Mouse (Mus musculus) hindbrain, postnatal 0 days (tissue): ENCODE results near the gene Ndufs5. TPM values are rescaled to one million over a fixed set of nuclear protein-coding genes. Genes with fewer than 3 reads are reported as not detected.

Experiments used
- ATAC-seq: fragments of 200-750 bp; cut with Nextera tagmentation; 2 replicates; pipeline ENCODE4 v1.8.0; 2017; ENCODE audit warnings: mild to moderate bottlenecking, moderate TSS enrichment, moderate library complexity
- DNase-seq: peaks from one replicate; pipeline ENCODE4 v3.0.0-alpha.2; 2015; ENCODE audit warnings: low spot score
- H3K27ac ChIP-seq: fragments of 300-500 bp; sonication (generic); 2 replicates; pipeline ENCODE4 v1.5.1; 2014; ENCODE audit warnings: mild to moderate bottlenecking
- H3K27me3 ChIP-seq: fragments of 300-500 bp; sonication (generic); 2 replicates; pipeline ENCODE4 v1.6.1; 2014; ENCODE audit warnings: low read length, mixed read lengths; ENCODE audit not compliant: insufficient read depth
- H3K36me3 ChIP-seq: fragments of 300-500 bp; sonication (generic); 2 replicates; pipeline ENCODE4 v1.6.1; 2014; ENCODE audit warnings: low read length, mixed read lengths; ENCODE audit not compliant: insufficient read depth
- H3K4me1 ChIP-seq: fragments of 300-500 bp; sonication (generic); 2 replicates; pipeline ENCODE4 v1.6.1; 2014; ENCODE audit warnings: antibody characterized with exemption, low read length, mixed read lengths; ENCODE audit not compliant: insufficient read depth
- H3K4me2 ChIP-seq: fragments of 300-500 bp; sonication (generic); 2 replicates; pipeline ENCODE4 v1.6.1; 2014; ENCODE audit warnings: low read depth, mild to moderate bottlenecking, low read length, moderate library complexity, mixed read lengths
- H3K4me3 ChIP-seq: fragments of 300-500 bp; sonication (generic); 2 replicates; pipeline ENCODE4 v1.5.1; 2014; ENCODE audit warnings: low read length
- H3K9ac ChIP-seq: fragments of 300-500 bp; sonication (generic); replicated peaks from 2 replicates; pipeline ENCODE4 v1.6.1; 2014; ENCODE audit warnings: mild to moderate bottlenecking, low read length, moderate library complexity, mixed read lengths
- H3K9me3 ChIP-seq: fragments of 300-500 bp; sonication (generic); 2 replicates; pipeline ENCODE4 v1.6.1; 2016; ENCODE audit warnings: low read length, mixed read lengths
- CTCF ChIP-seq: IDR thresholded peaks from 2 replicates; pipeline ENCODE4 v1.5.1; 2016; ENCODE audit warnings: antibody characterized with exemption, control low read depth, low read depth
- WGBS: fragments of 180-500 bp; shearing (Covaris S2); extraction: QIAGEN DNeasy Blood & Tissue Kit; methylation state at CpG from one replicate; pipeline ENCODE4 v1.1.7; 2014; 5-methylcytosine and 5-hydroxymethylcytosine counted together
- polyA plus RNA-seq: library from polyadenylated mRNA; unstranded; fragments of >200 nt; fragmentation: Nextera tagmentation; extraction: Ambion mirVana; gene quantifications from 2 replicates; pipeline ENCODE4 v1.2.1, GENCODE M21; 2015
- total RNA-seq: library from RNA; depleted of rRNA; stranded (reverse); fragments of >200 nt; gene quantifications from 2 replicates; pipeline ENCODE4 v1.2.3, GENCODE M21; 2014

The Ndufs5 gene
- total and polyA plus RNA-seq, 2 experiments from 2014 or later, result 107 to 656 TPM

DNA sequence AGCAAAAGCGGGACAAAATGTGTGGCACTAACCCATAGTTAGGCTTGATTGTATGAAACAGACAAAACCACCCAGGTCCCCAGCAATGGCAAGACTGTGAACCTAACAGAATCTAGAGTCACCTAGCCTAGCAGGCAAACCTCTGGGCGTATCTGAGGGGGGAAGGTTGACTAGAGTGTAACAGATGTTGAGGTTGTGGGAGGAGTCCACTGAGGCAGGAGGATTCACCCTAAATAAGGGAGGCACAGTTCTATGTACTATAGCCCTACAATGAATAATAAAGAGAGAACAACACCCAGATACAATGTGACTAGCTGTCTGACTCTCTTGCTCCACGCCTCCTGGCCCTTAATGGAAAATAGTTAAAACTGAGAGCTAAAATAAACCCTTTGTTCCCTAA, 25.9 kb downstream of the Ndufs5 start:
- Histone ChIP-seq H3K4me2 (no peak overlapping the region), H3K36me3 (no peaks in the 10 kb centered on the region), H3K9me3 (no peaks in the 10 kb centered on the region), H3K27me3 (no peaks in the 10 kb centered on the region), H3K4me1 (no peaks in the 10 kb centered on the region), H3K27ac (no peak overlapping the region), H3K9ac (no peak overlapping the region), H3K4me3 (no peak overlapping the region)
- DNase-seq (no peak), ATAC-seq (no peak)
- no peak for TF ChIP-seq CTCF
- WGBS, result 89% methylated on average over 3 of the region's 3 CpGs

DNA sequence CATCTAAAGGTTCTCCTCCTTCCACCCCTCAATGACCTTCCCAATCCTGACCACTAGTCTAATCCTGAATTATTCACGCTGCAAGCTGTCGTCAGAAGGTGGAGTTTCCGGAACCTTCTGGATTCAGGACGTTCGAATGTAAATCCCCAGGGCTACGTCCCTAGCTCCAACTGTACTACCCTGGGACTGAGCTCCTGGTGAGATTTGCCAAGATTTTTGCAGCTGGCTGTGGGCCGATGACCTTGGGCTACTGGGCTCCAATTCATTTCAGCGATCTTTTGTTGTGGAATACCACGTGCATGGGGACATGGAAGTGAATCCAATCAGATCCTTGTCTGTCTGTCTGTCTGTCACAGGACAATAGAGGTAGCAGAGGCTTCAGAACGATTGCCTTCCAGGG, 27.7 kb downstream of the Ndufs5 start:
- 0 out of 2 replicates have a peak, but pooled peaks cover 5% of the 10 kb centered on the region for H3K4me1 ChIP-seq
- no peaks in the 10 kb centered on the region for H3K9me3 ChIP-seq
- H3K4me3 ChIP-seq, result no peak overlapping the region
- no peaks in the 10 kb centered on the region for H3K27me3 ChIP-seq
- DNase-seq (no peak), ATAC-seq (no peak)
- H3K36me3 ChIP-seq, result no peaks in the 10 kb centered on the region
- no peak overlapping the region for H3K27ac ChIP-seq
- no peak overlapping the region for H3K4me2 ChIP-seq
- no peak for TF ChIP-seq CTCF
- WGBS, result 80% methylated on average over 10 of the region's 10 CpGs
- H3K9ac ChIP-seq, result no peak overlapping the region

DNA sequence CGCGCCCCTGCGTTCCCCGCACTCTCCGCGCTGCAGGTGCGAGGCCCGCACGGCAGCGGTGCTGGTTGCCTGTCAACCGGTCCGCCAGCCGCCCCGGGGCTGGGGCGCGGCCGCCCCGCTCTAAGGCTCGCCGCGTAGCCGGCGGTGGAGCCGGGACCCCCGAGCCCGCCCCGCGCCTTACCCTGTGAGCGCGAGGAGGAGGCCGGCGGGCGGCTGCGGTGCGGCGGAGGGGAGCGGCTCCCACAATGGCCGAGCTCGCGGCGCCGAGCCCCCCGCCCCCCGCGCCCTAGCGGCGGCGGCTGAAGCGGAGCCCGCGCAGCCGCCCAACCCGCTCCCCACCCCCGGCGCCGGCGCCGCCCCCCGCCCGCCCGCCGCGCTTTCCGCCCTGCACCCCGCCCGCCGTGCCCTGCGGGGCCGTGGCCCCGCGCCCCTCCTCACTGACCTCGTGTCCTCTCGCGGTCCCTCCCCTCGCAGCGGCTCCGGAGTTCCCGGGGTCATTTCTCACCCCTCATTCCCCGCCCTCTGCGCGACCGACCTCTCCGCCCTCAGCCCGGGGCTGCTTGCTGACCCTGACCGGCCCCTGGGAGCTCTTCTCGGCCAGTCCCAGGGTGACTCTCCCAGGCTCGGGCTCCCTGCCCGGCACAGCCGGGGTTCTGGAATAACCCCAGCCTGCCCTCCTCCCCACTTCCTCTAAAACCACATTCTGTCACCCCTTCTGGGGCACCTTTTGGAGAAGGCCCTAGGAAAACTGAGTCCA, 30.8 kb downstream of the Ndufs5 start:
- DNase-seq, result peak; percentile 76
- Histone ChIP-seq H3K36me3 (no peaks in the 10 kb centered on the region; the same call in 1 of the 2 replicates), H3K4me3 (peak overlapping the region; percentile 85), H3K4me1 (0 out of 2 replicates have a peak, but pooled peaks cover 5% of the 10 kb centered on the region), H3K4me2 (peak overlapping the region; percentile 91), H3K27ac (peak overlapping the region; percentile 92), H3K9me3 (no peaks in the 10 kb centered on the region), H3K27me3 (no peaks in the 10 kb centered on the region), H3K9ac (peak overlapping the region; percentile 92)
- TF ChIP-seq CTCF, result no peak
- ATAC-seq, result peak; percentile 61
- 2% methylated on average over 76 of the region's 89 CpGs for WGBS

DNA sequence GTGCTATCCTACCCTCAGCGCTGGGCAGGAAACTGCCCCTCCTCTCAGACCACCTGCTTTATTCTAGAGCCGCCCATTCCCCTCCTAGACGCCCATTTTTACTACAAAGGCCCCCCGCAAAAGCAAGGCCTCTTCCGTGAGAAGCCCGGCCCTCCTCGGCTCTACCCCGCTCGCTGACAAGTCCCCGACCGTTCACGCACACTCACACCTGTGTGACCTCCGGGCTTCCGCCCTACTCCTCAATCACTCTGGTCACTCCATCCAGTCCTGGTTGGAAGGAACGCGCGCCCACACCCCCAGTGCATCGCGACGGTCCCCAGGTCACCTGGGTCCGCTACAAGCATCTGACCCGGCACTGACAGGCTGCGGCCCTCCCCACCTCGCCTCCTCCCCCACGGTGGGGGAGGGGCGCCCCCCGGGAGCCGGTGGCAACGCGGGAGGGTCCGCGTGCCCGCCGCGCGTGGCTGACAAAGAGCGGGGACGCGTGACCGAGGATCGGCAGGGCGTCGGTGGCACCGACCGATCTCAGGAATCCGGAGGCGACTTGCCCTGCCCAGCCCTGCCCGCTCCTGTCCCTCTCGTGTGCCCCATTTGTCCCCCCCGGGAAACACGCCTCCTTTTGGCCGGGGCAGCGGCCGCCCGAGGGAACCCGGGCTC, 31.5 kb downstream of the Ndufs5 start:
- DNase-seq, result peak; percentile 60
- peak overlapping the region; percentile 92 for H3K27ac ChIP-seq
- 0 out of 2 replicates have a peak, but pooled peaks cover 5% of the 10 kb centered on the region for H3K4me1 ChIP-seq
- 1% methylated on average over 54 of the region's 56 CpGs for WGBS
- H3K4me2 ChIP-seq, result peak overlapping the region; percentile 91
- no peaks in the 10 kb centered on the region for H3K27me3 ChIP-seq
- H3K36me3 ChIP-seq, result no peaks in the 10 kb centered on the region; the same call in 1 of the 2 replicates
- peak; percentile 63 for ATAC-seq
- peak overlapping the region; percentile 85 for H3K4me3 ChIP-seq
- no peak for TF ChIP-seq CTCF
- H3K9ac ChIP-seq, result peak overlapping the region; percentile 92
- H3K9me3 ChIP-seq, result no peaks in the 10 kb centered on the region

DNA sequence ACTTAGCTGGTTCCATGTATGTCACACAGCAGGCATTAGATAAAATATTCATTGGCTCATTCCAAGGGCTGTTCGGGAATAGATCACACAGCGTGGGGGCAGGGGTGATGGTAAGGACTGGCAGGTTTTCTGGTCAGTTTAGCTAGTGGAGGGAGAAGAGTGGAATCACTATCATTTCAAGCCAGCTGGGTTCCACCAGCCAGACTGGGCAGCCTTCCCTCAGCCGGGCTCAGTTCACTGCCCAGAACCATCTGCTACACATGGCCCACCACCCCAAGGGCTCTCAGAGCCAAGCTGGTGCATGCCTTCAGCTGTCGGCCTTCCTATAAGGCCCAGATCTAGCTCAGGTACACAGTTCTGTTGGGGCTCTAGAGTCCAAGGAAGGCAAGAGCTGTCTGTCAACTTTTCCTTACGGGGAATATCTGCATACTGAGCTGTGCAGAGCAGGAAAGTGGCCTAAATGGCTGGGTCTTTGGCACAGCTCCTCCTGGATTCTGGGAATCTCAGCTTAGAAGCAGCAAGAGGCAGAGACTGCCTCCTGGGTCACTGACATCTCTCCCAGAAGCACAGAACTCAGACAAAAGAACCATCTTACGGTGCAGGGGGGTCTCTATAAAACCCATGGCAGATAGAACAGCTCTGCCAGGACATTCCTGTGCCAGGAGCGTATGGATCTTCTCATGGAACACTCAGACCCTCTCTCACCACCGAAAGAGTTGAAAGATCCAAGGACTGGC, 32.3 kb downstream of the Ndufs5 start:
- ATAC-seq (peak; percentile 61), DNase-seq (peak; percentile 76)
- Histone ChIP-seq H3K27me3 (no peaks in the 10 kb centered on the region), H3K9ac (peak overlapping the region; percentile 92), H3K4me3 (peak overlapping the region; percentile 85), H3K27ac (peak overlapping the region; percentile 92), H3K36me3 (no peaks in the 10 kb centered on the region; the same call in 1 of the 2 replicates), H3K4me2 (peak overlapping the region; percentile 91), H3K4me1 (0 out of 2 replicates have a peak, but pooled peaks cover 5% of the 10 kb centered on the region), H3K9me3 (no peaks in the 10 kb centered on the region)
- 15% methylated on average over 8 of the region's 8 CpGs for WGBS
- no peak for TF ChIP-seq CTCF

GRCm38 (mm10) chr4:123685046-123685445, 33.0 kb downstream of the Ndufs5 start:
- Histone ChIP-seq H3K9ac (0 out of 2 replicates have a peak overlapping the region, but pooled peaks have one; percentile 92), H3K36me3 (no peaks in the 10 kb centered on the region; the same call in 1 of the 2 replicates), H3K4me2 (peak overlapping the region; percentile 91), H3K4me3 (peak overlapping the region; percentile 85), H3K4me1 (0 out of 2 replicates have a peak, but pooled peaks cover 5% of the 10 kb centered on the region), H3K27me3 (no peaks in the 10 kb centered on the region), H3K27ac (peak overlapping the region; percentile 92), H3K9me3 (no peaks in the 10 kb centered on the region)
- TF ChIP-seq CTCF, result no peak
- WGBS, result 50% methylated on average over 7 of the region's 7 CpGs
- no peak for DNase-seq
- no peak for ATAC-seq
